Mouse (Mus musculus) spleen, adult 12 weeks (tissue): Measurements from ENCODE around the gene Cda.

ENCODE experiments used
- DNase-seq: peaks from one replicate; pipeline ENCODE4 v3.0.0; 2022; ENCODE audit warnings: low spot score

Gene Cda

GRCm38 (mm10) chr4:138307739-138308138 is 60.1 kb downstream of the Cda start:
- DNase-seq = no peak

- no peak for DNase-seq
Measured at GRCm38 (mm10) chr4:138307025-138307424, 60.8 kb downstream of the Cda start.

- DNase-seq = peak; percentile 96
Measured at GRCm38 (mm10) chr4:138304340-138305104, 63.3 kb downstream of the Cda start, which contains the start of gene Ddost. Ddost (plus strand) TSS chr4:138304730.

- DNase-seq = peak; percentile 27
Measured at GRCm38 (mm10) chr4:138303742-138304141, 64.0 kb downstream of the Cda start.

GRCm38 (mm10) chr4:138303011-138303410 is 64.8 kb downstream of the Cda start:
- no peak for DNase-seq

- no peak for DNase-seq
Measured at GRCm38 (mm10) chr4:138301271-138301780, 66.5 kb downstream of the Cda start.

- DNase-seq = no peak
Measured at GRCm38 (mm10) chr4:138293949-138294550, 73.7 kb downstream of the Cda start.

GRCm38 (mm10) chr4:138293261-138293948 is 74.4 kb downstream of the Cda start:
- no peak for DNase-seq

GRCm38 (mm10) chr4:138292028-138292427 is 75.8 kb downstream of the Cda start:
- no peak for DNase-seq

GRCm38 (mm10) chr4:138288691-138289090 is 79.1 kb downstream of the Cda start:
- no peak for DNase-seq
